Mouse (Mus musculus) CH12F3 (cell line): ENCODE results near the gene Atp11a.

Source experiments
- in situ Hi-C: fragments of 300-500 bp; cut with MboI; formaldehyde crosslinking; loops from 2 replicates; pipeline ENCODE4 v1.14.3; 2020; ENCODE audit warnings: low sequenced_read_pairs

Gene Atp11a

DNA sequence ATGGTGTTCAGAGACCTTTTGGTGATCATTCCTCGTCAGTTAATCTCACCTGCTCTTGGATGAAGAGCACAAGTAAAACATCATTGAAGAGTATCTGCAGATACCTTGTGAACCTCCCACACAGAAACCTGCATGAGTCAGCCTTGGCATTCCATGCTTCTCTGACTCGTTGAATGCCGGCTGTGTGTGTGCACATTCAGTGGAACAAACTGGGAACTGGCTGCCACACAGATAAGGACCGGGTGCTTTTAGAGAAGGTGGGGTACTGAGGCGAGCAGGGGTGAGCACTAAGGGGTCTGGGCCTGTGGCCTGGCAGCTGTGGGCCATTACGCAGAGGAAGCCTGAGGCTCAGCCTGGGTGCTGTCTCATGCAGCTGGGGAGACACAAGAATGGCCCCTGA is 11.9 kb downstream of the Atp11a start:
- in situ Hi-C loops: no loop called here

DNA sequence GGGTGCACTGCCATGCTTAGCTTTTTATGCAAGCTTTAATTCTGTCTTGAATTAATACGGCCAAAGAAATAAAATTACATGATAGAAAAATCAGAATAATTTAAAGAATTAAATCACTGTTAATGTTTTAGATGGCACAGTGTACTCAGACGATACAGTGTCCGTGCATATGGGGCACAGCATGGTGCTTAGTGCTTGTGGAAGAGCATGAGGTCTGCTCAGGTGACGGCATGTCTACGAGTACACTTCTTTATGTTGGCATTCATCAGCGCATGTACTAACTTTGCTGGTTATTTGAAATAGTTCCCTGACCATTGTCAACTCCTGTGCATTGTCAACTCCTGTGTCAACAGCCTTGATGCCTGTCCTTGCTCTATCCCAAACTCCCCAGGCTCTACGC is 12.5 kb downstream of the Atp11a start:
- in situ Hi-C loops: no loop called here

DNA sequence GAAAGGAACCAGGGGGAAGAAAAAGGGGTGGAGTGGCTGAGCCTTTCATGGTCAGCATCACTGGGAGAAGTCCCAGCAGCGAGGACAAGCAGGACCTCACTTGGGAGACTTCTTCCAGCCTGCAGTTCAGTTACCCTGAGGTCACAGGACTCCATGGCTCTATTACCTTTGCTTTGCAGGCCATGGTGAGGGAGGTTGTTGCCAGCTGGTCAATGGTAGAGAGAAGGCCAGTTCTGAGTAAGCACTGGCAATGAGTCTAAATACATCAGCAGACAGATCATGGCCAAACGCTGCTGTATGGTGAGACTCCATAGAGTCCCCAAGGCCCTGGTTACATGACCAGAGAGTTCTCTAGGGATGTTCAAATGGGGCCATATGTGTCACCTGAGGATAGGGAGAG is 15.5 kb downstream of the Atp11a start:
- in situ Hi-C loops: no loop called here

DNA sequence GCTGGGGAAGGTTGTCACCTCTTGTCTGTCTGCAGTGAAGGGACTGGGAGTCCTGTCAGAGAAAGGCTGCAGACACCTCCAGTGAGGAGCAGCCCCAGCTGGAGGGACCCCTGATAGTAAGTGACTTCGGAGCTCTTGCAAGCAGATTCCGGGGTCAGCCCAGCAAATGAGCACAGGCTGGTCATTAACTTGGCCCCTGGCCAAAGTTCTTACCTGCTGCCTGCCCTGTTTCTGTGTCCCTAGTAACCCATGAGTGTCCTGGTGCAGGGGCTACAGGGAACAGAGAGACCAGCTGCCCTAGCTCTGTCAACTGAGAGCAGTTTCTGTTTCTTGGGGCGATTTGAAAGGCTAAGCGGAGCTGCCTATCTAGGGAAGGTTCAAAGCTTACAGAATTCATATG is 17.1 kb downstream of the Atp11a start:
- in situ Hi-C loops: no loop called here

DNA sequence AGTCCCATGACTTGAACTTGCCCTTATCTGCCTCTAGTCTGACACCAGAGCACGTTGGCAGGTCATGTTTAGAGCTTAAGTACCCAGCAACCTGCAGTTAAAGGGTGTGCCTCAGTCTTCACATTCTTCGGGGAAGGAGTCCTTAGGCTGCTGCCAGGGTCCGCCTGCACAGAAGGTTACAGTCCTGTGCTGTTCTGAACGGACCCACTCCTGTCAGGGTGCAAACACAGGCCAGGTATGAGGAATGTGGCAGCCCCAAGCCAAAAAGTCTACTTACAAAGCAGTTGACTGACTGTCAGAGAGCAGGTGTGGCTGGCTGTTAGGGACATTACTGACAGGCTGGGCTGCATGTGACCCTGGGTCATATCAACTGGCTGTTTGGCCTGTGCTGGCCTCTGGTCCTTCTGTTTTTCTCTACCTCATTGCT is 18.1 kb downstream of the Atp11a start:
- in situ Hi-C loops: no loop called here

DNA sequence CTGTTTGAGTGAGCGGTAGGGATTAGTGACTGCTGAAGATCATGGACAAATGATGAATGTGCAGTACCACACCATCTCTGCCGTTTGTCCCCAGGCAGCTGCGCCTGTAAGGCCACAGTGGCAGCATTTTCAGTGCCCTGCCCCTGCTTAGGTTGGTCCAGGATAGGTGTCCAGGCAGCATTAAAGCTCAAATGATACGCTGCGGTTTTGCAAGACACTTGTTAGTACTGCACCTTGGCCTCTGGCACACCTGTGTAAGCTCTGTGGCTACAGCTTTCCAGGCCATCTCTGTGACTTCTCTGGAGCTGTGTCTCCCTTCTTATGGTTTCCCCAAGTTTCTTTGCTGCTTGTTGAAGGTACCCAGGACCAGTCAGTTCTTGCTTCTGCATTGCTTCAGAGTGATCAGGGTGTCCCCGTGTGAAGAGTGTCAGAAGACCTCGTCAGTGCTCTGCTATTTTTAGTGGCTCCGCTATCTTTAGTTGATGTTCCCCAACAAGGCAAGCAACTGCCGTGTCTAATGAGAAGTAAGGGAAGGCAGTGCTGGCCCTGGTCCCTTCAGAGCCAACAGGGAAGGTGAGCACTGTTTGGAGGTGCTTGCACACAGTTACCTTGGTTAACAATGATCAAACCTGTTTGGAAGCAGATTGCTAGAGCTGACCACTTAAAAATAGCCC is 18.6 kb downstream of the Atp11a start:
- in situ Hi-C loops: no loop called here

DNA sequence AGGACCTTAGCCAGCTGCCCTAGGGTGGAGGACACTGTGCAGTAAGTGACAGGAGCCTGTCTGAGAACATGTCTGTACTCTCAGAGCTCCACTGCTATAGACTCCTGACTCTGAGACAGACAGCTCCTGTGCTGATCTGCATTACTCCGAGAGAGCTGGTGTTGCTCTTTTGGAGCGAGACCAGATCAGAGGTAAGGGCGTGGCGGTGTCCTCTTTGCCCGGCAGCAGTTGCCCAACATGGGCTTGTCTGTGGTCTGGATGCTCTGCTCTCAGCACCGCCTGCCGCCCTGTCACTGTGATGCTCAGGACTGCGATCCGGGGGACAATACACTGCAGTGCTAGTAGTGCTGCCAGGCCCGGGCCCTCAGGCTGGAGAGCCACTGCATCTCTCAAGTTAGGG is 19.4 kb downstream of the Atp11a start:
- in situ Hi-C loops: no loop called here

DNA sequence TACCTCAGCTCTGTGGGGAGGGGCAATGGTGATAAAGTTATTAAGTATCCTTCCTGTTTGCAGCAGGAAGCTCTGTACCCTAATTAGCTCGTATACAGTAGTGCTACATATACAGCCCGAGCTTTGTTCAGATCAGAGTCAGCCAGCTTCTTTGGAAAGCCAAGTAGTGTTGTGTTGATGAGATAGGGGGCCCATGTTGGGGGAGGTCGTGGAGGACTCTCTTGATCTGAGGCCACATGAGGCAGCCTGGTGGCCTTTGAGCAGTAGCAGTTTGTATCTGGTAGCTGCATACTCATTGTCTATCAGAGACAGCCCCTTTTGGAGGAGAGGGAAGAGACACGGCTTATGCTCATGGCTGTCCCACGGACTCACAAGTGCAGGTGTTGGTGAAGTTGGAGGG is 20.4 kb downstream of the Atp11a start:
- in situ Hi-C loops: no loop called here

DNA sequence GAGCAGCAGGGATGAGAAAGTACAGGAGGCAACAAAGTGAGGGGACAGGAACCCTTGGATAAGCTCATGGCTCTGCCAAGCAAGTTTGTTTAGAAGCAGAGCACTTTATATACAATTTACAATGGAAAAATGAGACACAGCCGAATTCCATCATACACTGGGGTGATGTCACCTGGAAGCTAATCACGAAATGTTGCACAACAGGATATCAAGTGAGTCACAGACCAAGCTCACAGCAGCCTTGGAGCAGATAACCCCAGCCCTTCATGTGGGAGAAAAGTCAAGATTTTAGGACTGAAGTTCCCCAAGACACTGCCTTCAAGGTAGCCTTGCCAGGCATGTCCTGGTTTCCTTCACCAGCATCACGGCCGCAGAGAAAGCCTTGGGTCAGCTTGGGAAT is 22.7 kb downstream of the Atp11a start:
- in situ Hi-C loops: no loop called here

DNA sequence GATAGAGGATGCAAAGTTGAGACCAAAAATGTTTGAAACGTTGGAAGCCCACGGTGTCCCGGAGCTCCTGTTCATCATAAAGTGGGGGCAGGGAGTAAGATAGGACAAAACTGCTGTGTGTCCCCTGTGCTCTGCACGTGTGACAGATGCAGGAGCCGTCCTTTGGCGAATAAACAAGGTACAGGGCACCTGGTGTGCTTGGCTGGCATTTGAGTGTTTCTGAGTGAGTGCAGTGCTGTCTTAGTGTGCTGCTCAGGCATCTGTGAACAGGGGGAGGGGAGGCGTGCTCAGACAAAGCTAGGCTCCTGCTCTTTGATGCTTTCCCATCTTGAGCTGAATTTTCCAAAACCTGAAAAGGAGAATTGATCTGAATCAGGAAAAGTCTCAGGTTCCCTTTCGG is 28.7 kb downstream of the Atp11a start:
- in situ Hi-C loops: no loop called here

DNA sequence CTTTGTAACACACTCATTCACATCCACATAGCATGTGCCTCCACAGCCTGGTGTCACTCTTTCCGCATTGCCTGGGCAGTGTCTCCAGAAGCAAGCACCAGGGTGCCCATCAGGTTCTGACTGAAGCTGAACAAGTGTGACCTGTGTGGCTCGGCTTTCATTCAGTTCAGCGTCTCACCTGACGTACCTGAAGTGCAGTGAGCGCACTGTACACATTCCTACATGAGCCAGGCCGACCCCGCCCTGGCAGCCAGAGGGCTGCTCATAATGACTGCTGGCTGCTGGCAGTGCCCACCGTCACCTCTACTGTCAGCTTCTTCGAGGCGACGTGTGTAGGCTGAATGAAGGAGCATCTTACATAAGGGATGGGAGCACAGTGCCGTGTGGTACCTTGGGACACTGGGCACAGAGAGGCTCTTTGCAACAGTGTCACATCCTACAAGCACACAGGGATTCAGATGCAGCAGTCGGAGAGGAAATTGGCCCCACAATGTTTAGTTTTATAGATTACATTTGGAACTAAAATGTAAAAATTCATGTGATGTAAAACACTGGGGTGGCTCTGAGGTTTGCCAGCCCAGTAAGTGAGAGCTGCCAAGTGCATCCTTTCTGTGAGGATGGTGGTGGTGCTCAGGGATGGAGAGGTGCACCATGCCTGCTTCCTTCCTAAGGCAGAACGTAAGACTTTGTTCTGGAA is 29.6 kb downstream of the Atp11a start:
- in situ Hi-C loops: no loop called here

DNA sequence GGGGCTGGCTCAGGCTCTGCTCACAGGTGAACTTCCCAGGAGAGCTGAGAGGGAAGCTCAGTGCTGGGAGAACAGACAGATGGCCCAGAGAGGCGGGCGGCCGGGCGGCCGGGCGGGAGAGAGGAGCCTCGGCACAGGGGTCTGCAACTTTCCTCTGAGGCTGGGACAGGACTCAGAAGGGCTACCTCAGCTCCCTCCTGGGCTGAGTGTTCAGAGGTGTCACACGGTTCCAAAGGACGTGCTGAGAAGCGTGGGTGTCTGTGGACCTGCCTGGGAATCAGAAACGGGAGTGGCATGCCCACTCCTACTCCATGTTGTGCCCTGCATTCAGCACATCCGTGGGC is 30.1 kb downstream of the Atp11a start:
- in situ Hi-C loops: no loop called here

DNA sequence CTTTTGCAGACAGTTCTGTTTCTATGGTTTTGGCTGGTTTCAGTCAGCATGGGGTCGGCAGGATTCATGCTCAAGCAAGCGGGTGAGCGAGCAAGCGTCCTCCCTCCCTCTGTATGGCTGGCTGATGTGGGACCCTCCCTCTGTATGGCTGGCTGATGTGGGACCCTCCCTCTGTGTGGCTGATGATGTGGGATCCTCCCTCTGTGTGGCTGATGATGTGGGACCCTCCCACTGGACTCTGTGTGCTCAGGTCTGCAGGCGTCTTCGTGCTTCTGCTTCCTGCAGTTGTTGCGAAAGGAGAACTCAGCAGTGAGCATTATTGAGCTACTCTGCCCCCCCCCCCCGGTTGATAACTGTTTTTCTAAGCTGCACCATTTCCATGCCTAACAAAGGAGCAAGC is 30.6 kb downstream of the Atp11a start:
- in situ Hi-C loops: no loop called here

DNA sequence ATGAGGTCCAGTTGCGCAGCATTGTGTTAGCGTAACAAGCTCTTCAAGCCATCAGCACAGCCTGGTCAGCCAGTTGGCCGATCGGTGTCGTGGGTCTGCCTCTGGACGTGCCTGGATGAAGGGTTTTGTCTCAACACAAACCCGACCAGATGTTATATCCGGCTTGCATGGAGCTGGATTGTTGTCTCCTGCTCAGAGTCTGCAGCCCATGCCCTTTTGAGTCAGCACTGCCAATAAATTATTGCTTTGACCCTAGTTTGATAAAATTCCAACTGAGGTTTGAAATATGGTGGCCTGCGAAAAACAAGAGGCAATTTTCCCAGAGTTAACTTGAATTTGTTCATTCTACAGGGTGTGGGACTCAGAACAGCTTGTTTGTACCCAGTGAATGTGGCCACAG is 31.9 kb downstream of the Atp11a start:
- in situ Hi-C loops: no loop called here

DNA sequence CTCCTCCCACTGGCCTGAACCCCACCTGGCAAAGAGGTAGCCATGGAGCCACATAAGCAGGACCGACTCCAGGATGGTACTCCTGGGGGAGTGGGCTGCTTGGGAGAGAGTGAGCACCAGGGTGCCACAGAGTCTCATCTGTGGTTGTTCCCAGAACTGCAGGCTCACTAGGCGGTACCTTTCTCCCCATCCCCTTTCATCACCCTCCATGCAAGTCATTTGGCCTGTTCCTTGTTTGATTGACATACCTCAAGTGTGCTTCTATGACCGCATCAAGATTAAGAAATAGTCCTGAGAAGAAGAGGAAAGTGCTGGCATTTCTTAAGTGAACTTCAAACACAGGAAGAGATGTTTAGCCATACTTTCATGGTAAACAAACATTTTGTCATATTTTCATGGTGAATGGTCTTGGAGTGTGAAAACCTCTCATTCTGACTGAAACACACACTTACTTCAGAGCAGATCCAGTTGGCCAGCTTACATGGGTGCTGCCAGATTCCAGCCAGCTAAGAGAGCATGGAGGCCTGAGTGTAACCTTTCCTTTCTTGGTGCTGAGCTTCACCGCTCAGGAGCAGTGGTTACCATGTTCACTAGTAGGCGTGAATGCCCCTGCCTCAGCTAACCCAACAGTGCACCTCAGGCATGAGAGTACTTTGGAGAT is 38.3 kb downstream of the Atp11a start:
- in situ Hi-C loops: no loop called here

DNA sequence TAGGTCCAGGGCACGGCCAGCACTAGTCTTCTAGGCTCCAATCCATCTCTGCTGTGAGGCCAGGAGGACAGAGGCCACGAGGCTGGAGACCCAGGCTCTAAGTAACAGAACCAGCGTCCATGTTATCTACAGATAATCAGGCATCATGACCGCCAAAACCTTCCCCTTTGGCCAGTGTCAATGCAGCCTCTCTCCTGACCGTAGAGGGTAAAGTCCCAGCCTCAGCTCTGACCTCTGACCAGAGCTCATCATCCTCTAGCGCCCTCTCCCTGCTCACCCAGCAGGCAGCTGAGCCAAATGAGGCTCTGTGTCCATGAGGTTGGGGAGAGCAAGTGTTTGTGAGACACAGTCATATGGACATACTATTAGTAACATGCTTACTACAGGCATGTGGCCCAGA is 42.3 kb downstream of the Atp11a start:
- in situ Hi-C loops: no loop called here

DNA sequence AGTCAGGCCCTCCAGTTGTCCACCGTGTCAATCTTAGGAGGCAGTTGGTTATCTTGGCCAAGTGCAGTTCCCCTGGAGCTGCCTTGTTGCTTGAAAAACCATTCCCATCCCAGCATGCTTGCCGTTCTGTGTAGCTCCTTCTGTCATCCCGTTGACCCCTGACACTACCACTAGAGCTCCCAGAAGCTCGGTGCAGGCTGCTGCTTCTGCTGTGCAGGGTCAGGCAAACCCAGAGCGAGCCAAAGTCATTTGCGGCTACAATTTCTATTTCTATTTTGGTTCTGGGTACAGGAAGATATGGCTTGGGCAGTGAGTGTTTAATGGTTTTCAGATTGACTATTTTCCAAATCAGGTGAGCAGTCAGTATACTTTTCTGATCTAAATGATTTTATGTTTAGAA is 43.0 kb downstream of the Atp11a start:
- in situ Hi-C loops: no loop called here

DNA sequence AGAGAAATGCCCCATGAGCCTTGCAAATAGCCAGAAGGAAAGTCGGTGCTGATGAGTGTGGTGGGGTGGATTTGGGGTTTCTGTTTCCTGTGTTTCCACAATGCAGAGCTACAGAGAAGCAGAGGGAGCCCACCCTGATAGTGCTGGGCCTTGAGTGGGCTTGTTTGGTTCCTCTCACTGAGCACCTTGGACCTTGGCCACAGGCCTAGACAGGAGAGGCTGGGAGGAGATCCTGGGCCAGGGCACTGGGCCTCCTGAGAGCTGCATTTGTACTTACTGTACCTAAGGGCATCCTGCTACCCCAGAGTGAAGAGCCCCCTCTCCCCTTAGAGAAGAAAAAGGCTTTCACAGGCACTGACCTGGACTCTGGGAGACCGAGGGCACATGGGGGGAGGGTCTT is 43.4 kb downstream of the Atp11a start:
- in situ Hi-C loops: no loop called here

DNA sequence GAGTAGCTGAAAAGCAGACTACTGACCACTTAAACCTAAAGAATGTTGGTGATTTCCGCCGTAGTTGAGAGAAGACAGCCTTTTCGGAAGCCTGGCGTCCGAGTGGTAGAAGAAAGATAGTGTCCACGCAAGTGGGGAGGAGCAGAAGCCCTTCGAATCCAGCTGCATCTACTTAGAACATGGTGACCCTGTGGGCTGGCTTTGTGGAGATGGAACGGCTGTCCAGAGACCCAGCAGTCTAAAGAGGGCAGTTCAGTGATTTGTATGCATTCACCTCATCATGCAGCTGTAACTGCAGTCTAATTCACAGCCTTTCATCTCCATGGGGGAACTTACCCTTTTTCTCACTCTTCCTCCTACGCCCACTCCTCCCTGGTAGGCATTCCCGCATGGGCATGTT is 44.8 kb downstream of the Atp11a start:
- in situ Hi-C loops: no loop called here

DNA sequence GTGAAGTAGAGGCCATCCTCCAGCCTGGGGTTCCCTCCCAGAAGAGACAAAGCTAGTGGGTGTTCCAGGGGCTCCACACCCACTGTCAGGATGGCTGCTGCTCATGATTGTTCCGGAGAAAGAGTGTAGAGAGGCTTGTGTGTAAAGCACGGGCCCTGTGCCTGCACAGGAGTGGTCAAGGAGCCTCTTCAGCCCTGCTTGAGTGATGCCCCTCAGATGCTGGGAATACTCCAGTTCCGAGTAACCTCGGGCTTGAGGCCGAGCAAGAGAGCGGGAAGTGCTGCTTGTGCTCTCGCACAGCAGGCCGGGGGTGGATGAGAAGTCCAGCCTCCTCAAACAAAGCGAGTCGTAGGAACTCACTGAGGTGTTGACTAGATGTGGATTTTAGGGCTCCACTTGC is 46.3 kb downstream of the Atp11a start:
- in situ Hi-C loops: no loop called here

DNA sequence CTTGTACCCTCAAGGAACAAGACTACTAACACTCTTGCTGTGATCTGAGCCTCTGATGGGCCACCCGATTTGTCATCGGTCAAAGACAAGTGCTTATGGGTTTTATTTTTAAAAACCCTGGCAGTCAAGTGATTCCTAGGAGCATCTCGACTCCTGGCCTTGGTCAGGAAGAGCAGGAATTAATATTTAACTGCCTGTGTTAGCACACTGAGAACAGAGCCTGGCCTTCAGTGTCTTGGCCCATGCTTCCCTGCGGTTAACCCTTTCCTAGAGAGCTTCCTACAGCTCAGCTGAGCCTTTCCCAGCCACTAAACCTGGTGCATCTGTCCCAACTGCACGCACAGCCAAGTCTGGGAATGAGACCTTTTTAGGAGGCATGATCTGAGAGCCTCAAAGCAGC is 48.1 kb downstream of the Atp11a start:
- in situ Hi-C loops: no loop called here

DNA sequence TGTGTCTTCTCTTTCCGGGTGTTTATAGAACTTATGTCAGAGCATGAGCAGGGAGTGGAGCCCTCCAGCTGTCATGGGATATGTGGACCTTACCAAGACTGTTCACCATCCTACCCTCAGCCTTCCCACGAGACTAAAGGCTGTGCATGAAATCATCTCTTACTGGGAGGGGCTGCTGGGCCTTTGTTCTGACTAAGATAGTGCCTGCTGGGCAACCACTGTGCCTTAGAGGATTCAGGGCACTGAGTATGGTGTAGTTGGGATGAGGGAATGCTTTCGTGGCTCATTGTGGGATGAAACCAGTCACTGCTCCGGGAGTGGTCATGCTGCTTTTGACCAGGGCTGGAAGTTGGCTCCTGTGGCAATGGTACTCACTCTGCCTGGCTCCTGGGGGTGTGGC is 48.8 kb downstream of the Atp11a start:
- in situ Hi-C loops: no loop called here

DNA sequence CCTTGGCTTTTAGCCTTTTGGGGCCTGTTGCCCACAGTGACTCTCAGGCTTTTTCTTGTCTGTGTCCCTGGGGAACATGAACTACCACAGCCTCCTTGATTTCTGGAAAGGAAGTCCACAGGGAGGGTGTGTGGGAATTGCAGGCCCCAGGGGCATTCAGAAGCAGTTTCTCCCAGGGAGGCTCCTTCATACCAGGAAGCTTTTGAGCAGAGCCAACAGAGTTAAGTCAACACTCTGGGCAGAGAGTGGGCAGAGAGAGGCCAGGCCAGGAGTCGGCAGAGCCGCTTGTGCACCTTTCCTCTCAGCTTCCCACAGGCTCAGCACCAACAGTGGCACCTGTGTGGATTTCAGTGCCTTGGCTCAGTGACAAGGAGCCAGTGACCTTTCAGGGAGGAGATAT is 51.2 kb downstream of the Atp11a start:
- in situ Hi-C loops: no loop called here
